Mouse (Mus musculus): ENCODE data around the gene 4931428L18Rik.

DNA sequence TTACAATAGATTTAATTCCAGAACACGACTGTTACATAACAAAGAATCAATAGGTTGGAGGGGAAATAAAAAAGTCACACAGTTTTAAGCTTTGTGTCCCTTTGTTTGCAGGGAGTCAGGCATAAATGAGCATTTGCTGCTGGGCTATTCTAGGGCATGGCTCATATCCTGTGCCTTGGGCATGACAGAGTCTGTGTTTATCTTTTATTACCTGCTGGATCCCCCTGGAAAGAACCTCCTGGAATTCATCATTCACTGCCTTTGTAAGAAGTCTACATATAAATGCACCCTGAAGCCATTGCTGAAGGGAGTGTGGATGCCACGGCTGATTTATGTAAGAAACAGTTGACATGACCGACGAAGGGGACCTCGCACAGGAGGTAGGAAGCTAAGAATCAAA lies 46.4 kb downstream of the 4931428L18Rik start, which contains the start of gene Lgsn:
- no peak for TF ChIP-seq CTCF (IDR thresholded peaks at IDR 0.05; ENCODE audit: low read depth, low read length)
- TF ChIP-seq POLR2A (IDR thresholded peaks at IDR 0.05; ENCODE audit: borderline replicate concordance, low read depth, low read length) = no peak

All from bone marrow macrophage, adult 2 months (primary cell).